Mouse (Mus musculus): ENCODE measurements around the gene Nnat. TPM values are rescaled to one million over a fixed set of nuclear protein-coding genes. Genes with fewer than 3 reads are reported as not detected.

Gene Nnat
- 6,508 and 7,407 TPM in 2 replicates for polyA plus RNA-seq (2015; fragmentation: Nextera tagmentation; extraction: Ambion mirVana)

GRCm38 (mm10) chr2:157559858-157560257 lies at the start of gene Nnat:
TSS of gene Nnat (plus strand) at chr2:157560078.
- Histone ChIP-seq H3K27me3 (no peaks in the 10 kb centered on the region), H3K27ac (peak within 1 kb of the TSS; percentile 95), H3K4me2 (peak within 1 kb of the TSS; percentile 83), H3K9ac (peak within 1 kb of the TSS; percentile 98), H3K36me3 (ENCODE audit: poor library complexity, severe bottlenecking) (peaks cover 80% of the 10 kb centered on the region), H3K4me1 (peaks cover 41% of the 10 kb centered on the region), H3K4me3 (peak within 1 kb of the TSS; percentile 58), H3K9me3 (replicated peaks) (peaks cover 38% of the 10 kb centered on the region)
- peak; percentile 67 for ATAC-seq
- 42% methylated on average over 22 of the region's 27 CpGs for WGBS

GRCm38 (mm10) chr2:157512859-157513258 lies 47.0 kb upstream of the Nnat start:
- Histone ChIP-seq H3K27me3 (no peaks in the 10 kb centered on the region), H3K9ac (no peak overlapping the region), H3K36me3 (ENCODE audit: poor library complexity, severe bottlenecking) (no peaks in the 10 kb centered on the region), H3K4me3 (no peak overlapping the region), H3K4me2 (no peak overlapping the region), H3K9me3 (replicated peaks) (no peaks in the 10 kb centered on the region), H3K27ac (peak overlapping the region; percentile 48; the same call in 1 of the 2 replicates), H3K4me1 (peaks cover 55% of the 10 kb centered on the region)
- ATAC-seq, result no peak
- 91% methylated on average over 9 of the region's 9 CpGs for WGBS

GRCm38 (mm10) chr2:157513737-157514208 lies 46.1 kb upstream of the Nnat start:
- H3K27me3 ChIP-seq, result no peaks in the 10 kb centered on the region
- 21% methylated on average over 9 of the region's 9 CpGs for WGBS
- no peak overlapping the region for H3K4me2 ChIP-seq
- H3K27ac ChIP-seq, result peak overlapping the region; percentile 48
- no peak overlapping the region for H3K4me3 ChIP-seq
- no peak for ATAC-seq
- peaks cover 64% of the 10 kb centered on the region for H3K4me1 ChIP-seq
- H3K9ac ChIP-seq, result no peak overlapping the region
- no peaks in the 10 kb centered on the region for H3K36me3 ChIP-seq (ENCODE audit: poor library complexity, severe bottlenecking)
- H3K9me3 ChIP-seq (replicated peaks), result no peaks in the 10 kb centered on the region

GRCm38 (mm10) chr2:157514353-157514752 lies 45.5 kb upstream of the Nnat start:
- H3K36me3 ChIP-seq (ENCODE audit: poor library complexity, severe bottlenecking), result no peaks in the 10 kb centered on the region
- no peak overlapping the region for H3K4me2 ChIP-seq
- no peak overlapping the region; the same call in 1 of the 2 replicates for H3K9ac ChIP-seq
- peaks cover 66% of the 10 kb centered on the region for H3K4me1 ChIP-seq
- H3K4me3 ChIP-seq, result no peak overlapping the region
- WGBS, result 3% methylated on average over 4 of the region's 4 CpGs
- no peaks in the 10 kb centered on the region for H3K27me3 ChIP-seq
- H3K27ac ChIP-seq, result peak overlapping the region; percentile 48; the same call in 1 of the 2 replicates
- H3K9me3 ChIP-seq (replicated peaks), result no peaks in the 10 kb centered on the region
- ATAC-seq, result no peak

- no peaks in the 10 kb centered on the region for H3K36me3 ChIP-seq (ENCODE audit: poor library complexity, severe bottlenecking)
- no peak overlapping the region for H3K9ac ChIP-seq
- H3K4me3 ChIP-seq, result no peak overlapping the region
- 34% methylated on average over 6 of the region's 6 CpGs for WGBS
- H3K4me1 ChIP-seq, result peaks cover 65% of the 10 kb centered on the region
- peak overlapping the region; percentile 51; the same call in 1 of the 2 replicates for H3K27ac ChIP-seq
- no peak for ATAC-seq
- no peaks in the 10 kb centered on the region for H3K9me3 ChIP-seq (replicated peaks)
- H3K27me3 ChIP-seq, result no peaks in the 10 kb centered on the region
- H3K4me2 ChIP-seq, result no peak overlapping the region
Measured at GRCm38 (mm10) chr2:157517526-157517925, 42.4 kb upstream of the Nnat start.

- H3K36me3 ChIP-seq (ENCODE audit: poor library complexity, severe bottlenecking), result no peaks in the 10 kb centered on the region
- H3K9me3 ChIP-seq (replicated peaks), result no peaks in the 10 kb centered on the region
- peaks cover 62% of the 10 kb centered on the region for H3K4me1 ChIP-seq
- WGBS, result 30% methylated on average over 7 of the region's 7 CpGs
- peak overlapping the region; percentile 51; the same call in 1 of the 2 replicates for H3K27ac ChIP-seq
- no peak overlapping the region for H3K9ac ChIP-seq
- H3K27me3 ChIP-seq, result no peaks in the 10 kb centered on the region
- H3K4me2 ChIP-seq, result no peak overlapping the region
- 0 out of 2 replicates have a peak, but pooled peaks have one; percentile 32 for ATAC-seq
- H3K4me3 ChIP-seq, result no peak overlapping the region
Measured at GRCm38 (mm10) chr2:157518451-157518850, 41.4 kb upstream of the Nnat start.

GRCm38 (mm10) chr2:157519452-157519851 lies 40.4 kb upstream of the Nnat start:
- 81% methylated on average over 6 of the region's 6 CpGs for WGBS
- Histone ChIP-seq H3K9ac (no peak overlapping the region), H3K36me3 (ENCODE audit: poor library complexity, severe bottlenecking) (no peaks in the 10 kb centered on the region), H3K27me3 (no peaks in the 10 kb centered on the region), H3K4me1 (peaks cover 55% of the 10 kb centered on the region), H3K27ac (peak overlapping the region; percentile 65), H3K4me3 (no peak overlapping the region), H3K4me2 (no peak overlapping the region), H3K9me3 (replicated peaks) (no peaks in the 10 kb centered on the region)
- no peak for ATAC-seq

- Histone ChIP-seq H3K27me3 (no peaks in the 10 kb centered on the region), H3K9me3 (replicated peaks) (no peaks in the 10 kb centered on the region), H3K9ac (no peak overlapping the region), H3K4me1 (peaks cover 55% of the 10 kb centered on the region), H3K27ac (peak overlapping the region; percentile 69), H3K4me2 (no peak overlapping the region), H3K36me3 (ENCODE audit: poor library complexity, severe bottlenecking) (no peaks in the 10 kb centered on the region), H3K4me3 (no peak overlapping the region)
- peak; percentile 54; the same call in 1 of the 2 replicates for ATAC-seq
- 13% methylated on average over 5 of the region's 5 CpGs for WGBS
Measured at GRCm38 (mm10) chr2:157520496-157520895, 39.4 kb upstream of the Nnat start.

- ATAC-seq, result no peak
- Histone ChIP-seq H3K27me3 (peaks cover 4% of the 10 kb centered on the region; the same call in 1 of the 2 replicates), H3K27ac (no peak overlapping the region), H3K4me1 (peaks cover 65% of the 10 kb centered on the region), H3K36me3 (ENCODE audit: poor library complexity, severe bottlenecking) (no peaks in the 10 kb centered on the region), H3K4me3 (no peak overlapping the region), H3K4me2 (no peak overlapping the region), H3K9me3 (replicated peaks) (no peaks in the 10 kb centered on the region), H3K9ac (no peak overlapping the region)
- 21% methylated on average over 3 of the region's 3 CpGs for WGBS
Measured at GRCm38 (mm10) chr2:157522556-157522955, 37.3 kb upstream of the Nnat start.

- WGBS, result 38% methylated on average over 13 of the region's 13 CpGs
- ATAC-seq, result peak; percentile 41
- Histone ChIP-seq H3K9me3 (replicated peaks) (no peaks in the 10 kb centered on the region), H3K4me1 (peaks cover 54% of the 10 kb centered on the region), H3K4me2 (no peak overlapping the region), H3K9ac (no peak overlapping the region), H3K27ac (peak overlapping the region; percentile 72), H3K27me3 (peaks cover 15% of the 10 kb centered on the region; the same call in 1 of the 2 replicates), H3K4me3 (no peak overlapping the region), H3K36me3 (ENCODE audit: poor library complexity, severe bottlenecking) (no peaks in the 10 kb centered on the region)
Measured at GRCm38 (mm10) chr2:157530056-157530955, 29.6 kb upstream of the Nnat start.

GRCm38 (mm10) chr2:157531681-157532426 lies 28.0 kb upstream of the Nnat start:
- Histone ChIP-seq H3K9me3 (replicated peaks) (no peaks in the 10 kb centered on the region), H3K4me3 (no peak overlapping the region), H3K27me3 (peaks cover 14% of the 10 kb centered on the region; the same call in 1 of the 2 replicates), H3K36me3 (ENCODE audit: poor library complexity, severe bottlenecking) (no peaks in the 10 kb centered on the region), H3K4me2 (no peak overlapping the region), H3K4me1 (peaks cover 46% of the 10 kb centered on the region), H3K9ac (no peak overlapping the region), H3K27ac (peak overlapping the region; percentile 72)
- 52% methylated on average over 8 of the region's 8 CpGs for WGBS
- ATAC-seq, result no peak

GRCm38 (mm10) chr2:157534163-157534562 lies 25.7 kb upstream of the Nnat start:
- Histone ChIP-seq H3K27me3 (peaks cover 21% of the 10 kb centered on the region), H3K27ac (no peak overlapping the region), H3K4me1 (peaks cover 56% of the 10 kb centered on the region), H3K9ac (no peak overlapping the region), H3K4me2 (no peak overlapping the region), H3K9me3 (replicated peaks) (no peaks in the 10 kb centered on the region), H3K36me3 (ENCODE audit: poor library complexity, severe bottlenecking) (no peaks in the 10 kb centered on the region), H3K4me3 (no peak overlapping the region)
- ATAC-seq, result no peak
- 76% methylated on average over 4 of the region's 4 CpGs for WGBS

All from forebrain, embryonic 13.5 days (tissue).